Comparison of ENCODE assay signal across 8 mouse cellular contexts in genomic region chr8:109536703-109537102, GRCm38 (mm10). TPM values are rescaled to one million over a fixed set of nuclear protein-coding genes. Genes with fewer than 3 reads are reported as not detected.
DNase-seq lines count a peak whose midpoint lies in the region; ATAC-seq lines count a peak whose summit lies in the region.

No protein-coding gene starts in this region.

- WGBS in embryonic facial prominence, embryonic 10.5 days: 6% methylated on average over 5 of the region's 5 CpGs
- WGBS in limb, embryonic 13.5 days: 3% methylated on average over 5 of the region's 5 CpGs
- 7% methylated on average over 5 of the region's 5 CpGs for WGBS in midbrain, embryonic 16.5 days

- H3K4me3 ChIP-seq in embryonic facial prominence, embryonic 10.5 days: peak overlapping the region; percentile 37; the same call in 1 of the 2 replicates
- peak overlapping the region; percentile 19; the same call in 1 of the 2 replicates for H3K4me3 ChIP-seq in limb, embryonic 13.5 days
- H3K4me3 ChIP-seq in midbrain, embryonic 16.5 days (ENCODE audit: low read depth, low read length): no peak overlapping the region

- no peak for ATAC-seq in CD4-positive, CD25-positive, alpha-beta regulatory T cell, adult 4 months
- peak; percentile 87 for ATAC-seq in limb, embryonic 13.5 days (ENCODE audit: low FRiP score, low read depth)
- peak; percentile 86 for ATAC-seq in midbrain, embryonic 16.5 days

- no peaks in the 10 kb centered on the region for H3K36me3 ChIP-seq in embryonic facial prominence, embryonic 10.5 days (replicated peaks)
- H3K36me3 ChIP-seq in limb, embryonic 13.5 days: no peaks in the 10 kb centered on the region
- no peaks in the 10 kb centered on the region for H3K36me3 ChIP-seq in midbrain, embryonic 16.5 days (ENCODE audit: control insufficient read depth, insufficient read depth, low read length)

- H3K4me2 ChIP-seq in limb, embryonic 13.5 days (replicated peaks): peak overlapping the region; percentile 50
- H3K4me2 ChIP-seq in midbrain, embryonic 16.5 days (ENCODE audit: low read length): peak overlapping the region; percentile 26

- H3K27ac ChIP-seq in embryonic facial prominence, embryonic 10.5 days (replicated peaks): peak overlapping the region; percentile 31; the same call in 1 of the 2 replicates
- peak overlapping the region; percentile 48; the same call in 1 of the 2 replicates for H3K27ac ChIP-seq in limb, embryonic 13.5 days
- H3K27ac ChIP-seq in midbrain, embryonic 16.5 days (ENCODE audit: low read length): peak overlapping the region; percentile 63

- no peaks in the 10 kb centered on the region for H3K27me3 ChIP-seq in embryonic facial prominence, embryonic 10.5 days (replicated peaks; ENCODE audit: low read depth, poor library complexity, severe bottlenecking)
- no peaks in the 10 kb centered on the region for H3K27me3 ChIP-seq in limb, embryonic 13.5 days
- H3K27me3 ChIP-seq in midbrain, embryonic 16.5 days (ENCODE audit: control insufficient read depth, insufficient read depth, low read depth, low read length): no peaks in the 10 kb centered on the region

- H3K9me3 ChIP-seq in embryonic facial prominence, embryonic 10.5 days: no peaks in the 10 kb centered on the region
- H3K9me3 ChIP-seq in limb, embryonic 13.5 days: no peaks in the 10 kb centered on the region
- H3K9me3 ChIP-seq in midbrain, embryonic 16.5 days (replicated peaks; ENCODE audit: control insufficient read depth, low read length, poor library complexity, severe bottlenecking): no peaks in the 10 kb centered on the region

- peak; percentile 72 for DNase-seq in CD4-positive, CD25-positive, alpha-beta regulatory T cell, adult 2 months (ENCODE audit: low read depth, low spot score)
- peak; percentile 89 for DNase-seq in embryonic facial prominence, embryonic 10.5 days (ENCODE audit: low spot score)
- peak; percentile 42 to 78 for DNase-seq in heart, adult 18-20 months
- peak; percentile 54 to 78 for DNase-seq in kidney, adult 8-10 months
- DNase-seq in spleen, postnatal 36 days (ENCODE audit: low spot score in 2 of 2): peak; percentile 21 to 30

- peak overlapping the region; percentile 58; the same call in 1 of the 2 replicates for H3K9ac ChIP-seq in limb, embryonic 13.5 days
- H3K9ac ChIP-seq in midbrain, embryonic 16.5 days (ENCODE audit: low read depth, low read length): no peak overlapping the region

- H3K4me1 ChIP-seq in embryonic facial prominence, embryonic 10.5 days: peaks cover 16% of the 10 kb centered on the region
- H3K4me1 ChIP-seq in limb, embryonic 13.5 days: peaks cover 5% of the 10 kb centered on the region
- peaks cover 4% of the 10 kb centered on the region; the same call in 1 of the 2 replicates for H3K4me1 ChIP-seq in midbrain, embryonic 16.5 days (ENCODE audit: control insufficient read depth, insufficient read depth, low read length)

RNA-seq across cellular contexts. Expression of gene Dhx38, which starts 29.0 kb away (rescaled TPM):
- polyA plus RNA-seq in CD4-positive, CD25-positive, alpha-beta regulatory T cell, adult 4 months (2017; shearing (Covaris generic)): 10 to 100 TPM; 11.7 to 26.7 TPM
- 40.2 and 41.7 TPM in 2 replicates for polyA plus RNA-seq in embryonic facial prominence, embryonic 10.5 days (2016; fragmentation: Nextera tagmentation; extraction: Ambion mirVana)
- total RNA-seq in heart, adult 18-20 months (2021): 10 to 100 TPM; 10.7 to 12.3 TPM
- 27.6 and 29.2 TPM in 2 replicates for polyA plus RNA-seq in limb, embryonic 13.5 days (2015; fragmentation: Nextera tagmentation; extraction: Ambion mirVana)
- polyA plus RNA-seq in midbrain, embryonic 16.5 days (2015; fragmentation: Nextera tagmentation; extraction: Ambion mirVana): 17.9 and 18.5 TPM in 2 replicates

RNA-seq across cellular contexts. Expression of gene Txnl4b, which starts 29.0 kb away (rescaled TPM):
- polyA plus RNA-seq in CD4-positive, CD25-positive, alpha-beta regulatory T cell, adult 4 months (2017; shearing (Covaris generic)): 10 to 100 TPM; 23.6 to 32.9 TPM
- 28.3 and 29.2 TPM in 2 replicates for polyA plus RNA-seq in embryonic facial prominence, embryonic 10.5 days (2016; fragmentation: Nextera tagmentation; extraction: Ambion mirVana)
- 1 to 10 TPM; 4.3 to 4.6 TPM for total RNA-seq in heart, adult 18-20 months (2021)
- 25.2 and 25.4 TPM in 2 replicates for polyA plus RNA-seq in limb, embryonic 13.5 days (2015; fragmentation: Nextera tagmentation; extraction: Ambion mirVana)
- 28.0 and 28.9 TPM in 2 replicates for polyA plus RNA-seq in midbrain, embryonic 16.5 days (2015; fragmentation: Nextera tagmentation; extraction: Ambion mirVana)

RNA-seq across cellular contexts. Expression of gene Hp, which starts 42.3 kb away (rescaled TPM):
- polyA plus RNA-seq in CD4-positive, CD25-positive, alpha-beta regulatory T cell, adult 4 months (2017; shearing (Covaris generic)): not detected
- polyA plus RNA-seq in embryonic facial prominence, embryonic 10.5 days (2016; fragmentation: Nextera tagmentation; extraction: Ambion mirVana): 0.94 and 1.1 TPM in 2 replicates
- 10 to 100 TPM; 12.3 to 26.7 TPM for total RNA-seq in heart, adult 18-20 months (2021)
- 1.7 and 2.1 TPM in 2 replicates for polyA plus RNA-seq in limb, embryonic 13.5 days (2015; fragmentation: Nextera tagmentation; extraction: Ambion mirVana)
- polyA plus RNA-seq in midbrain, embryonic 16.5 days (2015; fragmentation: Nextera tagmentation; extraction: Ambion mirVana): 0.17 and 0.40 TPM in 2 replicates

RNA-seq across cellular contexts. Expression of gene Pmfbp1, which starts 42.9 kb away (rescaled TPM):
- not detected for polyA plus RNA-seq in CD4-positive, CD25-positive, alpha-beta regulatory T cell, adult 4 months (2017; shearing (Covaris generic))
- polyA plus RNA-seq in embryonic facial prominence, embryonic 10.5 days (2016; fragmentation: Nextera tagmentation; extraction: Ambion mirVana): 0.16 and 0.19 TPM in 2 replicates
- total RNA-seq in heart, adult 18-20 months (2021): not detected
- 0.23 and 0.29 TPM in 2 replicates for polyA plus RNA-seq in limb, embryonic 13.5 days (2015; fragmentation: Nextera tagmentation; extraction: Ambion mirVana)
- 1.7 and 2.1 TPM in 2 replicates for polyA plus RNA-seq in midbrain, embryonic 16.5 days (2015; fragmentation: Nextera tagmentation; extraction: Ambion mirVana)

Comparison
In these comparisons a context has a peak if more than half of its experiments do, and no peak if none do; other contexts are left out.
1. DNase-seq: peak in every context shown above with its lines; median percentile 89 in embryonic facial prominence, embryonic 10.5 days; 72 in CD4-positive, CD25-positive, alpha-beta regulatory T cell, adult 2 months; 66 in kidney, adult 8-10 months; 60 in heart, adult 18-20 months; 26 in spleen, postnatal 36 days.